Mouse (Mus musculus): ENCODE results near the gene Polm. TPM values are rescaled to one million over a fixed set of nuclear protein-coding genes. Genes with fewer than 3 reads are reported as not detected.

Polm gene
- polyA plus RNA-seq, 1 experiment from 2014 or later: 6.2 TPM

DNA sequence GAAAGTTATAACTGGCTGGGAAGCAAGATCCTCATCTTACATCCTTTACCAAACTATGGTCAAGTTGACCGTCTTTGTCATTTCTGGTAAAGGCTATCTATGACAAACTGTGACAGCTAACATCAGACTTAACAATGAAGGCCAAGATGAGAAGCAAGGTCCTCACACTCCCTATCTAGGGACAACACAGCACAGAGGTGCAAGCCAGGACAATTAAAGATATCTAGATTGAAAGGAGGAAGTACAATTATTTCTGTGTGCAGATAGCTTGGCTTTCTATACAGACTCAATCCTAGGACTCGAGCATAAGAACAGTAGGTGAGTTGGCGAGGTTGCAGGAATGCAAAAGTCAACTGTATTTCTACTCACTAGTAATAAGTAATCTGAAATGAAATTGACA, 32.1 kb downstream of the Polm start:
- WGBS: 51% methylated on average over 3 of the region's 3 CpGs
- Histone ChIP-seq H3K9me3 (ENCODE audit: control insufficient read depth, low read length) (no peaks in the 10 kb centered on the region), H3K4me2 (no peak overlapping the region), H3K27me3 (replicated peaks; ENCODE audit: control insufficient read depth, insufficient read depth, low read length) (no peaks in the 10 kb centered on the region), H3K4me1 (replicated peaks; ENCODE audit: control insufficient read depth, insufficient read depth, low read length) (peaks cover 7% of the 10 kb centered on the region), H3K9ac (ENCODE audit: low read depth, low read length) (no peak overlapping the region), H3K36me3 (ENCODE audit: control insufficient read depth, insufficient read depth, low read length) (peaks cover 5% of the 10 kb centered on the region; the same call in 1 of the 2 replicates), H3K4me3 (ENCODE audit: low read depth, low read length) (no peak overlapping the region), H3K27ac (ENCODE audit: low read depth, low read length) (no peak overlapping the region)
- DNase-seq (ENCODE audit: low spot score) (no peak), ATAC-seq (replicated peaks; ENCODE audit: low FRiP score) (no peak)

GRCm38 (mm10) chr11:5804174-5804573, 33.6 kb downstream of the Polm start:
- DNase-seq (ENCODE audit: low spot score) (no peak), ATAC-seq (replicated peaks; ENCODE audit: low FRiP score) (no peak)
- Histone ChIP-seq H3K36me3 (ENCODE audit: control insufficient read depth, insufficient read depth, low read length) (peaks cover 15% of the 10 kb centered on the region; the same call in 1 of the 2 replicates), H3K27ac (ENCODE audit: low read depth, low read length) (no peak overlapping the region), H3K27me3 (replicated peaks; ENCODE audit: control insufficient read depth, insufficient read depth, low read length) (no peaks in the 10 kb centered on the region), H3K4me3 (ENCODE audit: low read depth, low read length) (no peak overlapping the region), H3K4me2 (no peak overlapping the region), H3K9ac (ENCODE audit: low read depth, low read length) (no peak overlapping the region), H3K9me3 (ENCODE audit: control insufficient read depth, low read length) (no peaks in the 10 kb centered on the region), H3K4me1 (replicated peaks; ENCODE audit: control insufficient read depth, insufficient read depth, low read length) (peaks cover 7% of the 10 kb centered on the region)
- 76% methylated on average over 5 of the region's 5 CpGs for WGBS

- ATAC-seq (replicated peaks; ENCODE audit: low FRiP score) (no peak), DNase-seq (ENCODE audit: low spot score) (no peak)
- H3K9me3 ChIP-seq (ENCODE audit: control insufficient read depth, low read length): no peaks in the 10 kb centered on the region
- H3K27me3 ChIP-seq (replicated peaks; ENCODE audit: control insufficient read depth, insufficient read depth, low read length): no peaks in the 10 kb centered on the region
- peaks cover 20% of the 10 kb centered on the region; the same call in 1 of the 2 replicates for H3K36me3 ChIP-seq (ENCODE audit: control insufficient read depth, insufficient read depth, low read length)
- H3K4me2 ChIP-seq: no peak within 1 kb of the TSS
- no peak within 1 kb of the TSS for H3K4me3 ChIP-seq (ENCODE audit: low read depth, low read length)
- 47% methylated on average over 8 of the region's 8 CpGs for WGBS
- H3K27ac ChIP-seq (ENCODE audit: low read depth, low read length): no peak within 1 kb of the TSS
- no peak within 1 kb of the TSS for H3K9ac ChIP-seq (ENCODE audit: low read depth, low read length)
- peaks cover 7% of the 10 kb centered on the region for H3K4me1 ChIP-seq (replicated peaks; ENCODE audit: control insufficient read depth, insufficient read depth, low read length)
Measured at GRCm38 (mm10) chr11:5803551-5803981, 34.2 kb downstream of the Polm start, which contains the start of gene Pgam2. Gene Pgam2 (minus strand): TSS chr11:5803733.

- no peaks in the 10 kb centered on the region for H3K9me3 ChIP-seq (ENCODE audit: control insufficient read depth, low read length)
Measured at GRCm38 (mm10) chr11:5802457-5803217, 35.2 kb downstream of the Polm start.

GRCm38 (mm10) chr11:5802005-5802404, 35.8 kb downstream of the Polm start:
- no peaks in the 10 kb centered on the region for H3K9me3 ChIP-seq (ENCODE audit: control insufficient read depth, low read length)
- H3K4me2 ChIP-seq: no peak overlapping the region
- ATAC-seq (replicated peaks; ENCODE audit: low FRiP score): no peak
- H3K36me3 ChIP-seq (ENCODE audit: control insufficient read depth, insufficient read depth, low read length): peaks cover 32% of the 10 kb centered on the region
- H3K4me3 ChIP-seq (ENCODE audit: low read depth, low read length): no peak overlapping the region
- H3K9ac ChIP-seq (ENCODE audit: low read depth, low read length): no peak overlapping the region
- no peaks in the 10 kb centered on the region for H3K27me3 ChIP-seq (replicated peaks; ENCODE audit: control insufficient read depth, insufficient read depth, low read length)
- no peak overlapping the region for H3K27ac ChIP-seq (ENCODE audit: low read depth, low read length)
- DNase-seq (ENCODE audit: low spot score): no peak
- 71% methylated on average over 12 of the region's 12 CpGs for WGBS
- H3K4me1 ChIP-seq (replicated peaks; ENCODE audit: control insufficient read depth, insufficient read depth, low read length): peaks cover 7% of the 10 kb centered on the region

More at GRCm38 (mm10) chr11:5802457-5803217, 35.2 kb downstream of the Polm start:
- Histone ChIP-seq H3K27me3 (replicated peaks; ENCODE audit: control insufficient read depth, insufficient read depth, low read length) (no peaks in the 10 kb centered on the region), H3K4me2 (no peak overlapping the region), H3K9ac (ENCODE audit: low read depth, low read length) (no peak overlapping the region), H3K4me1 (replicated peaks; ENCODE audit: control insufficient read depth, insufficient read depth, low read length) (peaks cover 7% of the 10 kb centered on the region), H3K36me3 (ENCODE audit: control insufficient read depth, insufficient read depth, low read length) (peaks cover 26% of the 10 kb centered on the region), H3K27ac (ENCODE audit: low read depth, low read length) (no peak overlapping the region), H3K4me3 (ENCODE audit: low read depth, low read length) (no peak overlapping the region)
- 60% methylated on average over 8 of the region's 8 CpGs for WGBS
- no peak for DNase-seq (ENCODE audit: low spot score)
- peak; percentile 27; the same call in 1 of the 2 replicates for ATAC-seq (replicated peaks; ENCODE audit: low FRiP score)

GRCm38 (mm10) chr11:5801511-5801910, 36.3 kb downstream of the Polm start:
- ATAC-seq (replicated peaks; ENCODE audit: low FRiP score) (no peak), DNase-seq (ENCODE audit: low spot score) (no peak)
- Histone ChIP-seq H3K9me3 (ENCODE audit: control insufficient read depth, low read length) (no peaks in the 10 kb centered on the region), H3K27me3 (replicated peaks; ENCODE audit: control insufficient read depth, insufficient read depth, low read length) (no peaks in the 10 kb centered on the region), H3K27ac (ENCODE audit: low read depth, low read length) (no peak overlapping the region), H3K4me2 (no peak overlapping the region), H3K4me3 (ENCODE audit: low read depth, low read length) (no peak overlapping the region), H3K4me1 (replicated peaks; ENCODE audit: control insufficient read depth, insufficient read depth, low read length) (peaks cover 7% of the 10 kb centered on the region), H3K36me3 (ENCODE audit: control insufficient read depth, insufficient read depth, low read length) (peaks cover 36% of the 10 kb centered on the region), H3K9ac (ENCODE audit: low read depth, low read length) (no peak overlapping the region)
- WGBS: 92% methylated on average over 16 of the region's 16 CpGs

GRCm38 (mm10) chr11:5799621-5800490, 38.0 kb downstream of the Polm start:
- no peak overlapping the region for H3K4me3 ChIP-seq (ENCODE audit: low read depth, low read length)
- no peak for DNase-seq (ENCODE audit: low spot score)
- no peak overlapping the region for H3K9ac ChIP-seq (ENCODE audit: low read depth, low read length)
- ATAC-seq (replicated peaks; ENCODE audit: low FRiP score): no peak
- WGBS: 88% methylated on average over 17 of the region's 17 CpGs
- peaks cover 48% of the 10 kb centered on the region for H3K36me3 ChIP-seq (ENCODE audit: control insufficient read depth, insufficient read depth, low read length)
- no peaks in the 10 kb centered on the region for H3K9me3 ChIP-seq (ENCODE audit: control insufficient read depth, low read length)
- H3K4me1 ChIP-seq (replicated peaks; ENCODE audit: control insufficient read depth, insufficient read depth, low read length): peaks cover 7% of the 10 kb centered on the region
- no peak overlapping the region for H3K4me2 ChIP-seq
- H3K27ac ChIP-seq (ENCODE audit: low read depth, low read length): no peak overlapping the region
- H3K27me3 ChIP-seq (replicated peaks; ENCODE audit: control insufficient read depth, insufficient read depth, low read length): no peaks in the 10 kb centered on the region

- Histone ChIP-seq H3K9ac (ENCODE audit: low read depth, low read length) (no peak overlapping the region), H3K4me2 (no peak overlapping the region), H3K27me3 (replicated peaks; ENCODE audit: control insufficient read depth, insufficient read depth, low read length) (no peaks in the 10 kb centered on the region), H3K36me3 (ENCODE audit: control insufficient read depth, insufficient read depth, low read length) (peaks cover 57% of the 10 kb centered on the region), H3K4me1 (replicated peaks; ENCODE audit: control insufficient read depth, insufficient read depth, low read length) (no peaks in the 10 kb centered on the region), H3K9me3 (ENCODE audit: control insufficient read depth, low read length) (no peaks in the 10 kb centered on the region), H3K4me3 (ENCODE audit: low read depth, low read length) (no peak overlapping the region), H3K27ac (ENCODE audit: low read depth, low read length) (no peak overlapping the region)
- 94% methylated on average over 5 of the region's 5 CpGs for WGBS
- no peak for DNase-seq (ENCODE audit: low spot score)
- no peak for ATAC-seq (replicated peaks; ENCODE audit: low FRiP score)
Measured at GRCm38 (mm10) chr11:5797928-5798327, 39.9 kb downstream of the Polm start.

Measured in liver, embryonic 11.5 days (tissue).